In genomic region chr13:98925486-98926212, GRCm38 (mm10) we compare ENCODE assay signal across 8 mouse cellular contexts. TPM values are rescaled to one million over a fixed set of nuclear protein-coding genes. Genes with fewer than 3 reads are reported as not detected.
DNase-seq lines count a peak whose midpoint lies in the region; ATAC-seq lines count a peak whose summit lies in the region.

No protein-coding gene starts in this region.

- H3K9ac ChIP-seq in hindbrain, embryonic 13.5 days = peak overlapping the region; percentile 100

- peak overlapping the region; percentile 87 for H3K4me2 ChIP-seq in hindbrain, embryonic 13.5 days

- no peaks in the 10 kb centered on the region for H3K9me3 ChIP-seq in hindbrain, embryonic 13.5 days

- WGBS in hindbrain, embryonic 13.5 days = under 1% methylated on average over 46 of the region's 66 CpGs

- peaks cover 11% of the 10 kb centered on the region; the same call in 1 of the 2 replicates for H3K4me1 ChIP-seq in brown adipose tissue, adult 24 weeks (ENCODE audit: control insufficient read depth, insufficient read depth, insufficient read length, low read length)
- peaks cover 37% of the 10 kb centered on the region for H3K4me1 ChIP-seq in hindbrain, embryonic 13.5 days (replicated peaks)

- H3K4me3 ChIP-seq in brown adipose tissue, adult 24 weeks (ENCODE audit: insufficient read depth, low read depth, low read length) = peak overlapping the region; percentile 95
- H3K4me3 ChIP-seq in hindbrain, embryonic 13.5 days = peak overlapping the region; percentile 98

- H3K27me3 ChIP-seq in hindbrain, embryonic 13.5 days = no peaks in the 10 kb centered on the region

- H3K36me3 ChIP-seq in hindbrain, embryonic 13.5 days = peaks cover 17% of the 10 kb centered on the region

- no peak for DNase-seq in cerebellum, adult 8-10 months
- peak; percentile 56 to 66 for DNase-seq in layer of hippocampus, postnatal 10 days (ENCODE audit: low spot score in 2 of 2)
- peak; percentile 59 to 75 for DNase-seq in lung, postnatal 4 days
- DNase-seq in ovary, postnatal 36 days (ENCODE audit: low spot score) = peak; percentile 55

- ATAC-seq in cerebellum, adult (ENCODE audit: insufficient number of reproducible peaks, low FRiP score, low TSS enrichment) = peak; percentile 56
- ATAC-seq in frontal cortex, adult (ENCODE audit: low TSS enrichment) = peak; percentile 35
- peak; percentile 78 for ATAC-seq in hindbrain, embryonic 13.5 days (ENCODE audit: low FRiP score)

- H3K27ac ChIP-seq in brown adipose tissue, adult 24 weeks (replicated peaks; ENCODE audit: low read depth, low read length) = peak overlapping the region; percentile 86
- peak overlapping the region; percentile 99 for H3K27ac ChIP-seq in hindbrain, embryonic 13.5 days

RNA-seq across cellular contexts. Expression of gene Tnpo1, which starts 0.5 kb away (rescaled TPM):
- 27.5 and 36.6 TPM in 2 replicates for polyA plus RNA-seq in brown adipose tissue, adult 24 weeks (2012; ENCODE audit: insufficient read depth, insufficient read length, missing spikeins)
- polyA plus RNA-seq in hindbrain, embryonic 13.5 days (2015; fragmentation: Nextera tagmentation; extraction: Ambion mirVana) = 59.5 and 62.5 TPM in 2 replicates
- 10 to 100 TPM; 64.7 to 69.3 TPM for total RNA-seq in layer of hippocampus, postnatal 10 days (2021)

RNA-seq across cellular contexts. Expression of gene 1700024P04Rik, which starts 58.7 kb away (rescaled TPM):
- polyA plus RNA-seq in brown adipose tissue, adult 24 weeks (2012; ENCODE audit: insufficient read depth, insufficient read length, missing spikeins) = not detected in 2 replicates
- not detected in 2 replicates for polyA plus RNA-seq in hindbrain, embryonic 13.5 days (2015; fragmentation: Nextera tagmentation; extraction: Ambion mirVana)
- total RNA-seq in layer of hippocampus, postnatal 10 days (2021) = not detected
